Mouse (Mus musculus) ES-E14 (cell line): ENCODE measurements around the gene Cuedc1.

ENCODE experiments used
- HCFC1 ChIP-seq: IDR thresholded peaks from 2 replicates; pipeline ENCODE4 v1.6.1; 2012; ENCODE audit warnings: low read length, inconsistent platforms, borderline replicate concordance; ENCODE audit not compliant: insufficient read depth
- MAFK ChIP-seq: IDR thresholded peaks from 2 replicates; pipeline ENCODE4 v1.6.1; 2014; ENCODE audit warnings: mild to moderate bottlenecking, low read depth, low read length, inconsistent platforms; ENCODE audit not compliant: insufficient read depth

- TF ChIP-seq HCFC1 (no peak), MAFK (no peak)
Observed at GRCm38 (mm10) chr11:88146264-88147060, 48.6 kb downstream of the Cuedc1 start.
